Mouse (Mus musculus): ENCODE measurements around the gene Rpl18a.

DNA sequence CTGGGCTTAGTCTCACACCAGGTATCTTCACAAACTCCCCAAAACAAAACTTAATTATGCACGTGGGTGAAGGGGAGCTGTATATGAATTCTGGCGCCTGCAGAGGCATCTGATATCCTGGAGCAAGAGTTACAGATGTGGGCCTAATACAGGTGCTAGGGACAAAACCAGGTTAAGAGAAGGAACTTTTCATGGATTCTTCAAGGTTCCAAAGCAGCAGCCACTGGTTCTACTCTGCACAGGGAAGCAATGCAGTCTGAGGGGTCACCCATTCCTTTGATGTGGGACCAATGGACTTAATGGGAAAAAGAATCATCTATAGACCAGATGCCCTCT lies 2.9 kb downstream of the Rpl18a start:
- TF ChIP-seq TAL1 (IDR thresholded peaks at IDR 0.05; ENCODE audit: low read length): no peak
- TF ChIP-seq GATA1 (IDR thresholded peaks at IDR 0.05; ENCODE audit: low read length): no peak

Measured in erythroblast, embryonic 14.5 days (primary cell).